Mouse (Mus musculus) urinary bladder, postnatal 25 days (tissue): ENCODE measurements around the gene Ppp2r5d.

Source experiments
- DNase-seq: peaks from one replicate; pipeline ENCODE4 v3.0.0; 2022; ENCODE audit warnings: low spot score

Ppp2r5d gene

DNA sequence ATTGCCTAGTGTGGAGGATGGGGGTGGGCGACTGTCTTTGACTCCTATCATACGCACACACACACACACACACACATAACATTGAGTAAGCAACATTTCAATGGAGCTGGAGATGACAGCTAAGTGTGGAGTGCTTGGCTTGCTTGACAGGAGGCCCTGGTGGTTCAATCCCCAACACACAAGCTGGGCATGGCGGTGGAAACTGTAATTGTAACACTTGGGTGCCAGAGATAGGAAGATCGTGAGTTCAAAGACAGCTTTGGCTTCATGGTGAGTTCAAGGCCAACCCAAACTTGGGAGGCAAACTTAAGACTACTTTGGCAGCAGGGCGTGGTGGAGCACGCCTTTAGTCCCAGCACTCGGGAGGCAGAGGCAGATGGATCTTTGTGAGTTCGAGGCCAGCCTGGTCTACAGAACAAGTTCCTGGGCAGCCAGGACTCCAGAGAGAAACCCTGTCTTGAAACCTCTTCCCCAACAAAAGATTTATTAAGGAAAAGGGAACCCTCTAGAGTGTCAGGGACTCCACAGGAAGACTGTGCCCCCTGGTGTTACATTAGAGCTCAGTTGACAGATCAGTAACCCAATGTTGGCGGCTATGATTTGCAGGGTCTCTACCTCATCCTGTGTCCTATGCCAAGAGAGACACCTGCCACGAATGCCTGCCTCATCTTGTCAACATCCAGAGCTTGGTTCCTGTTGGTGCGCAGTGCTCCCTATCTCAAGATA lies 10.0 kb upstream of the Ppp2r5d start:
- DNase-seq: no peak

DNA sequence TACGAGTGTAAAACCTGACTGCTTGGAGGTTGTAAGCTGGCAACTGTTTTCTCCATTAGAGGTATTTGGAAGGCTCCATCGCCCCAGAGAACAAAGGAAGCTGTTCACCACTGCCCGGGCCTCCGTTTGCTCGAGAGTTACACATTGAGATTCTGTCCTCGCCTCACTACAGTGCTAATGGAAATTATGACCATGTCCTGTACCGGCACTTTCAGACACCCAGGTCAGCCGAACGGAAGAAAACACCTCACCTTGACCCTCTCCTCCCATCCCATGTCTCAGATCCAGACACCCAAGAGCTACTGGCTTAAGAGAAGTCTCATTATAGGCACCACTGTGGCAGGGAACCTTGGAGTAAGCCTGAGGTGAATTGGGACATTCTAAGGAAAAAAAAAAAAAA lies 8.9 kb upstream of the Ppp2r5d start:
- DNase-seq: no peak

DNA sequence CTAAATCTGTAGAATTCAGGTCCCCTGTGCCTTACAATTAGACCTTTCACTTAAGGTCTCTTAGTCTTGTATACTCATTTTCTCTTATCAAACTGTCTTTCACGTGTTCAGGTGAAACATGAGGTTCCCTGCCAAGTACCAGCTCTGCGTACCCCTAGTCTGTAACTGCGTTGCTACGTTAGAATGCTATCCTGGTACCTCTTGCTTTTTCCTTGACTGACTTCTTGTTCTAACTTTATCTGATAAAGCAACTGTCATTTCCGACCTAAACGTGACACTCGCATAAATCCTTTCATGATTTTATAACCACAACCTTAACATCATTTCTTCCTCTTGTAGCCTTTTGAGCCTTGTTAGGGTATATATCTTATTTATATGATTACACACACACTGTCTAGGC lies 7.5 kb upstream of the Ppp2r5d start:
- DNase-seq: no peak

DNA sequence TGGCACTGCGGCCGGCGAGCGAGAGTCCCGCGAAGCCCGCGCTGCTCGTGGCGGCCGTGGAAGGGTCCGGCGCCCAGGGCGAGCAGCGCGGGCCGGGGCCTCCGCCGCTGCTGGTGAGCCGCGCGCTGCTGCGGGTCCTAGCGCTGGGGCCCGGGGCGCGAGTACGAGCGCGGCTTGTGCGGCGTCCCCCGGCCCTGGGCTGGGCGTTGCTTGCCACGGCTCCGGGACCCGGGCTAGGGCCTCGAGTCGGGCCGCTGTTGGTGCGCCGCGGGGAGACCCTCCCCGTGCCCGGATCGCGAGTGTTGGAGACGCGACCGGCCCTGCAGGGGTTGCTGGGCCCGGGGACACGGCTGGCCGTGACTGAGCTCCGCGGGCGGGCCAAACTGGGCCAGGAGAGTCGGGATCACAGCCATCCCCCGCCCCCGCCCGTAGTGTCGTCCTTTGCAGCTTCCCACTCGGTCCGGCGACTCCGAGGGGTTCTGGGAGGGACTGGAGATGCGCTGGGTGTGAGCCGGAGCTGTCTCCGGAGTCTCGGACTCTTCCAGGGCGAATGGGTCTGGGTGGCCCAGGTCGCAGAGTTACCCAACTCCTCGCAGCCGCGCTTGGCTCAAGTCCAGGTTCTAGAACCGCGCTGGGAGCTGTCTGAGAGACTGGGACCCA lies 6.8 kb upstream of the Ppp2r5d start:
- DNase-seq: peak; percentile 58

DNA sequence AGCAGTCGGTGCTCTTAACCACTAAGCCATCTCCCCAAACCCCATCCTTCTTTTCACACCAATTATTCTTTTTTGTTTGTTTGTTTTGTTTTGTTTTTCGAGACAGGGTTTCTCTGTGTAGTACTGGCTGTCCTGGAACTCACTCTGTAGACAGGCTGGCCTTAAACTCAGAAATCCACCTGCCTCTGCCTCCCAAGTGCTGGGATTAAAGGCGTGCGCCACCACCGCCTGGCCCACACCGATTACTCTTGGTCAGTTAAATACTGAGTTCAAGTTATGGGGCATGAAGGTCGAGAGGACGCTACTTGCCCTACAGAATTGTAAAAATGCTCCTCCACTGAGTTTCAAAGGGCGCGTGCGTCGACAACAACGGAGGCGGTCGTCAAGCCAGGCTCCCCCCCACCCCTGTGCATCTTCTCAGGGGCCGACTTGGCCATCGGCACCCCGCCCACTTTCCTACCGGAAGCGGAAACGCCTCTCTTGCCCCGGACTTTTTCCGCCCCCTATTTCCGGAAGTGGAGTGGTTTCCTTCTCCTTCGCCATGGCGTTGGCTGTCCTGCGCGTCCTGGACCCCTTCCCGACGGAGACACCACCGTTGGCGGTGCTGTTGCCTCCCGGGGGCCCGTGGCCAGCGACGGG lies 6.2 kb upstream of the Ppp2r5d start, which contains the start of gene Pex6:
Pex6 (plus strand) TSS at position 505 of the 639 bp plus-strand sequence.
- DNase-seq: peak; percentile 89

DNA sequence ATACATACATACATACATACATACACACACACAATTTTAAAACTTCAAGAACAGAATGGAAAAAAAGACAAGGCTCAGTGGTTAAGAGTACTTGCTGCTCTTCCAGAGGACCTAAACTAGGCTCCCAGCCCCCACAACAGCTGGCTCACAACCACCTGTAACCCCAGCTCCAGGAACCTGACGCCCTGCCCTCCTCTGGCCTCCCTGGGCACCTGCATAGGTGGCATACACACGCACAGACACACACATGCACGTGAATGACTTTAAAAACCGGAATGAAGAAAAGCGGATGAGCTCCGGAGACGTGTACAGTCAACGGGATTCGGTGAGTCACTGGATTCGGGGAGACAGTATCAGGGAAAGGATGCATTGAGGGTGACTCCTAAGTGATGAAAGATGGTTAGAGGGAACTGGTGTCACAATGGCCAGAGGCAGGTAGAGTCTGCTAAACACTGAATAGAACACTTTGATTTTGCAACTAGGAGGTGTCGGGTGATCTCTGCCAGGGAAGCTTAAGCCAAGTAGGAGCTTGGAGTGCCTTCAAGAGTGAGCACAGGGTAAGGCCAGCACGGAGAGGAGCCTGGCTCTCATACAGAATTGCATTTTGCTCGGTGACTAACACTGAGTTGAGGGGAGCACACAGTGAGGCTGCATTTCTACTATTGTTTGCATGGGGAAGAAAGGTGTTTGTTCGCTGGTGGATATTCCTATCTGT lies 1.6 kb upstream of the Ppp2r5d start:
- DNase-seq: no peak

DNA sequence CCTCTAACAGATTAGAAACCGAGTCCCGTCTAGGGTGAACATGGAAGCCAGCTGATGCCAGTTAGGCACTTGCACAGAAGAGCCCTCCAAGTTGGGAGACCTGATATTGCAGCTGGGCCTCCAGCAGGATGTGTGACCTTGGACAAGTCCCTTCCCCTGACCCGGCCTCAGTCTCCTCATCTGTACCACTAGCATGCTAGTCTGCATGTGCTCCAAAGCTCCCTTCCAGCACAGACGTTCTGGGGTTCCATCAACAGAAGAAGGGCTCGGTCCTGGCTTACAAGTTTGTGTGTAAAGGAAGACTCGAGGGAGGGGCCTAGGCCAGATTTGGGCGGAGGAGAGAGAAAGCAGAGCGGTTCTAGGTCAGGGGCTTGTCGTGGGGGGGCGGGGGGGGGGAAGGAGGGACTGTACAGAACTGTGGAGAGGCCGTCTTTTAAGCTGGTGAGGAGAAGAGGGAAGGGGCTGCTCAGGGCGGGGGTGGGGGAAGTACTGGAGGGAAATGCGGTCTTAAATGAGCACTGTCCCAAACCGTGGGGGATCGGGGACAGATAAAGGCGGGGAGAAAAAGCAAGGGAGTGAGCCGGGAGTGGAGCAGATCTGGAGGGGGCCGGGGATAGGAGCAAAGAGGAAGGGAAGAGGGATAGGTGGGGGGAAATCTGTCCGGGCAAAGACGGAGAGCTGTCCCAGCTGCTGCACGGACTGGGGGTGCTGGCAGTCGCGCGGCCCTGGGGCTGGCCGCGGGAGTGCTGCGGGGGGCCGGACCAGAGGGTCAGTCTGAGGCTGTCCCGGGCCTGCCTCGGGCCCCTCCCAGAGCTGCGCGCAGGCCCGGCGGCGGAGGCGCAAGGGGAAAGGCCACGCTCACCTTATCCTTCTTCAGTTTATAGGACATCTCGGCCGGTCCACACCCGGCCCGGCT lies 682 bp downstream of the Ppp2r5d start:
- DNase-seq: no peak

DNA sequence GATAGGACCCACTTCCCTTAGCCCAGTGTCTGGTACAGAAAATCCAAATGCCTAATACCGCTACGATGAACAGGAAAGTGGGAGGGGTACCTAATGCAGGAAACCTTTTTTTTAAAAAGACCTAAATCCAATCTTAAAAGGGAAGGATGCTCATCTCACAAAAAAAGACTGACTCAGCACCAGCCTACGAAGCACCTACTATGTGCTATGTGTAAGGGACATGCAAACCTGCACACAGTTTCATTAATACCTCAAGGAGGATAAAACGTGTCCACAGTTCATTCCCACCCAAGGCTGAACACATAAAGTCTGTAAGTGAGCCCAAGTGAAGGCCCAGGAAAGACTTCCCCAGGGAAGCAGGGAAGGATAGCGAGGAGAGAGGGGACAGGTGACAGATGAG lies 2.4 kb downstream of the Ppp2r5d start:
- no peak for DNase-seq

DNA sequence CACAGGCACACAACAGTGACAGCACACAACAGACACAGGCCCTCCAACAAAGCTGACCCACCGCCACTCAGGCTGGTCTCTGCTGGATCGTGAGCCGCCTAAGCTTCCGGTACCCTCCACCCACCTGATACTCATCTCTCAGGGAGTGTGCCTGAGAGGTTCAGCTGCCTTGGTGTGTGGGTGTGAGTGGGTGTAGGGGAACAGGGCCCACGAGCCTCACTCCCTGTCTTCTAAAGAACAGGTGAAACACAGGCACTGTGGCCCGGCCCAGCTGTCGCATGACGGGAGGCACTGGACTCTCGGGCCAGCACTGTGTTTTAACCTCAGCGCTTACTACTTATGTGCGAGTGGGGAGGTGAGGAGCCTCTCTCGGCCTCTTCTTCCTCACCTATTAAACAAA lies 2.8 kb downstream of the Ppp2r5d start:
- no peak for DNase-seq

DNA sequence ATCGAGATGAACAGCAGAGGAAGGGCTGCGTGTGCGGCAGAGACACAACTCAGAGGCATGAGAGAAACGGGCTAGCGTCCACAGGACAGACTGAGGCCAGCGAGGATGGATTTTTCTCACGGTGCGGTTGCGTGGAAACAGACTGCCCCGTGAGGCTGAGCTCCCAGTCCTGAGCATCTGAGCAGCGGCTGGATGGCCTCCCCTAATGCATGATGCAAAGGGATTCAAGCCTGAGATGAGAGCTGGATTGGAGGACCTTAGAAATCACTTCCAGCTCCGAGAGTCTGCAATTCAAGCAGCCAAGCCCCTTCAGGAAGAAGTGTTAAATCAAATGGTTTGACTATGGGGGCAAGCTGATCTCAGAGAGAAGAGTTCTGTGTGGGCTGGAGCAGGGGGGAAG lies 3.4 kb downstream of the Ppp2r5d start:
- DNase-seq: no peak

DNA sequence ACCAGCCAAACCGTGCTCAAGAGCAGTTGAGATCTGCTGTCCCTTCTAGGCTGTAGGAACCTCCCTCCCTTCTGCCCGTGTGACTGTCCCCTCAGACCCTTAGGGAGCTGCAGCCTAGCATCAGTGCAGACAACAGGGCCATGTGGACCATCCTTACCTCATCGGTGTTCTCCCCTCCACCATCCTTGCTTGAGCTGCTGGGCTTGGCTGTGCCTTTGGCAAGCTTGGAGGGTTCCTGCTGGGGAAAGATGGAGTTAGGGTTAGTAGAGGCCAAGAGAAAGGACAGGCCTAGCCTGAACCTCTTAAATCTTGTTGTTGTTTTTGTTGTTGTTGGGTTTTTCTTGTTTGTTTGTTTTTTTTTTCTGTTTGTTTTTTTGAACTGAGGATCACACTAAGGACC lies 5.0 kb downstream of the Ppp2r5d start:
- DNase-seq: no peak

DNA sequence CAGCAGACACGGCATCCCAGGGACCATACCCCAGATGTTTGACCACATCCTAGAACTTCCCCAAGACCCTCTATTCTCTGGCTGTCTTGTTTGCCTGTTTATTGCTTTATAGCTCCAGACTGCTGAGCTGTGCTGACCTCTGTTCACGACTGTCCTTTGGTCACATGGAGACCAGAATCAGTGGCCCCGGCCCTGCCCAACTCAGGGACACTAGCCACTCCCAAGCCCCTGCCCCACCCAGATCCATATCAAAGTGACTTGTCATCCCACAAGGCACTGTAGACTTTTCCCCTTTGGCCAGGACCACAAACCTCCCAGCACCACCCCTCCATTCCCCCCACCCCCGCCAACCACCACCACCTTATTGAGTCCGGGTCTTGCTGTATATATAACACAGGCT lies 5.7 kb downstream of the Ppp2r5d start:
- DNase-seq: no peak

DNA sequence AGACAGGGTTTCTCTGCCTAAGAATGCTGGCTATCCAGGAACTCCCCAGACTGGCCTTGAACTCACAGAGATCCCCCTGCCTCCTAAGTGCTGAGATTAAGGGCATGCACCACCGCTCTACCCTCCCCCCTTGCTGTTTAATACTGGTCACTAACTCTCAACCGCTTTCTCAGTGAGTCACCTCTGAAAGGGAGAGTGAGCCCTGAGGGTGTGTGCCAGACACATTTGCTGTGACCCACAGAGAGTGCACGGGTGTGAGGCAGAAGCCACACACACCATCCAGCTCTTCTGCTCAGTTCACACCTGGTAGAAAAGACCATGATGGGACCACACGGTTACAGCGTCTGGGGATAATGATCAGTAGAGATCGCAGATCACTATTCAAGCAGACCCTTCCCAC lies 6.4 kb downstream of the Ppp2r5d start:
- no peak for DNase-seq

DNA sequence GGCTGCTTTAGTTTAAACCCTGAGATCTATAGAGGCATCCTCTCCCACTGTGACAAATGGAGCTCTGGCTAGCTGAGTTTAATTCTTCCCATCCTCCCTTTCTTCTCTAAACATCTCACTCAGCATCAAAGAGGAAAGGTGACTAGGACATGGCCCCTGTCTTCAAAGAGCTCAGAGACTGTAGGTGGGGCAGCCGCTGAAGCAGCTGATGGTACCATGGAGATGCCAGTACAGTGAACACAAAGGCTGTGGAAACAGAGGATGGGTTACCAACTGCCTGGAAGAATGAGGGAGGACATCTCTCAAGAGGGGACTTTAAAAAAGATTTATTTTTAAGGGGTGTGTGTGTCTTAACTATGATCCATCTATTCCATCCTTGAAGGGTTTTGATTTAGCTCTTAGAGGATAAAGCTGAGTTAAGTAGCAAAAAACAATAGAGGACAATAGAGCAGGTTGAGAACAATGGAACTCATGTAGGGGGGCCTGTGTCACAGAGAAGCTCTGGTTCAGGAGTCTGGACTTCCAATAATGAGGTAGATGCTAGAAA lies 10.3 kb downstream of the Ppp2r5d start:
- no peak for DNase-seq

DNA sequence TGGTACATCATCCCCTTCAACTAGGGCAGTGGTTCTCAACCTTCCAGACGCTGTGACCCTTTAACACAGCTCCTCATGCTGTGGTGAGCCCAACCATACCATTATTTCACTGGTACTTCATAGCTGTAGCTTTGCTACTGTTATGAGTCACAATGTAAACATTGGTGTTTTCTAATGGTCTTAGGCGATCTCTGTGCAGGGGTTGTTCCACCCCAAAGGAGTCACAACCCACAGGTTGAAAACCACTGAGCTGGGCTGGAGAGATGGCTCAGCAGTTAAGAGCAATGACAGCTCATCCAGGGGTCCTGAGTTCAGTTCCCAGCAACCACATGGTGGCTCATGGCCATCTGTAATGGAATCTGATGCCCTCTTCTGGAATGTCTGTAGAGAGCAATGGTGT lies 13.5 kb downstream of the Ppp2r5d start:
- DNase-seq: no peak

DNA sequence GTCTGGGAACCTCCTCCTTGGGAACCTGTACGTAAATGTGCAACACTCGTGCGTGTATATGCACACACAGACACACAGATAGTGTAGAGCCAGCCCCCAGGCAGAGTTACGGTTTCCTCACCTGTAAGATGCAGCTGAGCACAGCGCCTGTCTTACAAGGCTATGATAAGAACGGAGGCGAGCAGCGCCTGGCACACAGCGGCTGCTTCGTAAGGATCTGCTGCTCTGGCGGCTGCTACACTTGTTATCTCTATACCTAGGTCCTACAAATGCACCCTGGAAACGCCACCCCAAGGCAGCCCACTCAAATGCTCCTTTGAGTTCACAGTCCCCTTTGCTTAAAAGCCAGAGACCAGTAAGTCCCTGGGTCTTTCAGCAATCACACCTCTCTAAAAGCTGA lies 14.2 kb downstream of the Ppp2r5d start:
- no peak for DNase-seq

DNA sequence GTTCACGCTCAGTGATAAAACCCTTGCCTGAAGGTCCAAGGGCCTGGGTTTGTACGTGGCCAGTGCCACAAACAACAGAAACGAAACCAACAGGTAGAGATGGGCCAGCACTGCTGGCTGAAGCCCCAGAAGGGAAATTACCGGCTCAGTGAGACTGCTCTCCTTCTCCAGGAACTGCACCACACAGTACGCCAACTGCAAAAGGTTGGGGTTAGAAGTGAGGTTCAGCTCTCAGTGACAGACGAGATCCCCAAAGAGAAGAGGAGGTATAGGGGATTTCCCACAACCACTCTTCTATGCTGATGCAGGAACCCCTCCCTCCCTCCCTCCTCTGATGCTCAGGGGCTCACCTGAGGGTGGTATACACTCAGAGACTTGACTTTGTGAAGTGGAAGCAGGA lies 19.0 kb downstream of the Ppp2r5d start:
- no peak for DNase-seq

DNA sequence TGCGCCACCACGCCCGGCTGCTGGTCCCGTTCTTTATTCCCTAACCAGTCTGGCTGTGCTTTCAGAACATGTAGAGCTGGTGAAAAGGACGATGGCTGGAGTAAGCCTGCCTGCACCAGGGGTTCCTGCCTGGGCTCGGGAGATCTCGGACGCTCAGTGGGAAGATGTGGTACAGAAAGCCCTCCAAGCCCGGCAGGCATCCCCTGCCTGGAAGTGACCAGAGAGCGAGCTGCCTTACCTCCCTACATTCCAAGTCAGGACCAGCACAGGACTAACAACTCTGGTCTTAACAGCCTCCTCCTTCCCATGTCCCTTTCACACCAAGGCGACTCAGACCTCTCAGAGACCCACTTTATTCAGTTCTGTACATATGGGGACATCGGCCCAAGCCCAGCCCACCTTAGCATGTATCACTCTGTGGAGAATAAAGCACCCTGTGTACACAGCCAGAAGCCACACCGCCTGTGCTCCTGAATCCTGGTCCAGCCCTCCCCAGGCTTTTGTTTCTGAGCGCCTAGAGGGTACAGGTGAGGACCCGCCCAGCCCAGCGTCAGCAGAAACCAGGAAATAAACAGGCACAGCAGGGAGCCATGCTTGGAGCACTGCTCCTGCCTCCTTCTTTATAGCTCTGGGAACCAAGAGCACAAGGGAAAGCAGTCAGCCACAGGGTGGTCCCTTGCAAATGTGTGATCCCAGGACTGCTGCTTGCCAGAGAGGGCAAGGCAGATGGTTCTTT lies 22.1 kb downstream of the Ppp2r5d start:
- no peak for DNase-seq

DNA sequence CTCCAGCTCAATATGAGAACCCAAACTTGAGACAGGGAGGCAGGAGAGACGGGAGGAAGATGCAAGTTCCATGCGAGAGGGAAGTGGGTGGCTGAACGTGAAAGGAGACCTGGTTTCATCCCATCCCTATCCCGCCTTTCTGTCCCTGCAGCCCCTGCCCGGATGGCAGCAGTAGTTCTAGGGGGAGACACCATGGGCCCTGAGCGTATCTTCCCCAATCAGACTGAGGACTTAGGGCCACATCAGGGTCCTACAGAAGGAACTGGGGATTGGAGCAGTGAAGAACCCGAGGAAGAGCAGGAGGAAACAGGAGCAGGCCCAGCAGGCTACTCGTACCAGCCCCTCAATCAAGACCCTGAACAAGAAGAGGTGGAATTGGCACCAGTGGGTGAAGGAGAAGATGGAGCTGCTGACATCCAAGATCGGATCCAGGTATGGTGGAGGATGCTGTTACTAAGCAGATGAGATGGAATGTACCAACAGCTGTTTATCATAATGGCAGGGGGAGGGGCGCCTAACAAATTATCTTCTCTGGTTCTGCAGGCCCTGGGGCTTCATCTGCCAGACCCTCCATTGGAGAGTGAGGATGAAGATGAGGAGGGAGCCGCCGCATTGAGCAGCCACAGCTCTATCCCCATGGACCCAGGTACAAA lies 23.3 kb downstream of the Ppp2r5d start:
- no peak for DNase-seq

DNA sequence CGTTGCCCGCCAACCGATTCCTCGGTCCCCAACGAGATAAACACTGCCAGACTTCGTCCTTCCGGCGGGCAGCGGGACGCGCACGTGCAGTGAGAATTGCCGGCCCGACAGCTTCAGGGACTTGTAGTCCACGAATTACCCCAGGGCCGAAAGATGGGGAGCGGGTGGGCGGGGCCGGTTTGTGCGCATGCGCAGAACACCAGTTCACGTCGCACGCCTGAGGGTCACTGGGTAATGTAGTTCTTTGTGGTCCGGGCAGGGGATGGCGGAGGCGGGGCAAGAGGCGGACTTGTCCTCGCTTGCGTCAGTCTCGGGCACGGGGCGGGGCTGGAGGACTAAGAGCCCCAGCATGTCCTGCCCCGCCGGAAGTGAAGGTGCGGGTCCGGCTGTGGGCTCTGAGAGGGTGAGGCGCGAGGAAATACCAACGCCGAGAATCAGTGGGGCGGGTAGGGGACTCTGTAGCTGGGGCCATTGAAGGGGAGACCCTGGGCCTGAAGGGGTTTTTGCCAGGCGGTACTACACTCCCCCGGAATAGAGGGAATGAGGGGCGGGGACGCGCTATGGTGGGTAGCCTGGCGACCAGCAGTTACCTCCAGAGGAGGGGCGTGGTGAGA lies 24.0 kb downstream of the Ppp2r5d start, which contains the start of gene Klhdc3:
Klhdc3 (minus strand) TSS at position 155 of the 614 bp plus-strand sequence.
- peak; percentile 94 for DNase-seq
